Mouse (Mus musculus): ENCODE data around the gene Xaf1. TPM values are rescaled to one million over a fixed set of nuclear protein-coding genes. Genes with fewer than 3 reads are reported as not detected.

Gene Xaf1
- polyA plus RNA-seq, 1 experiment from 2014 or later = 8.0 TPM

GRCm38 (mm10) chr11:72287126-72287525 is 14.3 kb upstream of the Xaf1 start:
- ATAC-seq (ENCODE audit: insufficient number of reproducible peaks, insufficient read depth, low FRiP score, low read depth) = no peak
- 85% methylated on average over 2 of the region's 2 CpGs for WGBS
- Histone ChIP-seq H3K36me3 (ENCODE audit: control insufficient read depth, insufficient read depth, low read length) (no peaks in the 10 kb centered on the region), H3K4me1 (ENCODE audit: control insufficient read depth in 2 of 2, insufficient read depth in 2 of 2, low read length in 2 of 2) (peaks cover 3 to 7% of the 10 kb centered on the region in 2 experiments), H3K4me2 (ENCODE audit: low read length) (no peak overlapping the region), H3K27me3 (ENCODE audit: control insufficient read depth, insufficient read depth, low read length) (no peaks in the 10 kb centered on the region), H3K9me3 (ENCODE audit: control insufficient read depth, low read length) (no peaks in the 10 kb centered on the region), H3K27ac (replicated peaks in 1 of 2; ENCODE audit: control insufficient read depth in 1 of 2, insufficient read depth in 1 of 2, low read depth in 2 of 2, low read length in 2 of 2) (no peak overlapping the region), H3K4me3 (ENCODE audit: control insufficient read depth in 1 of 2, insufficient read depth in 1 of 2, low read depth in 1 of 2, low read length in 2 of 2) (no peak overlapping the region), H3K9ac (ENCODE audit: low read length) (no peak overlapping the region)

- no peak overlapping the region for H3K27ac ChIP-seq (replicated peaks in 1 of 2; ENCODE audit: control insufficient read depth in 1 of 2, insufficient read depth in 1 of 2, low read depth in 2 of 2, low read length in 2 of 2)
- no peaks in the 10 kb centered on the region for H3K36me3 ChIP-seq (ENCODE audit: control insufficient read depth, insufficient read depth, low read length)
- H3K9ac ChIP-seq (ENCODE audit: low read length) = no peak overlapping the region
- H3K9me3 ChIP-seq (ENCODE audit: control insufficient read depth, low read length) = no peaks in the 10 kb centered on the region
- no peak overlapping the region for H3K4me2 ChIP-seq (ENCODE audit: low read length)
- no peaks in the 10 kb centered on the region for H3K27me3 ChIP-seq (ENCODE audit: control insufficient read depth, insufficient read depth, low read length)
- peaks cover 3 to 7% of the 10 kb centered on the region in 2 experiments for H3K4me1 ChIP-seq (ENCODE audit: control insufficient read depth in 2 of 2, insufficient read depth in 2 of 2, low read length in 2 of 2)
- 75% methylated on average over 3 of the region's 3 CpGs for WGBS
- ATAC-seq (ENCODE audit: insufficient number of reproducible peaks, insufficient read depth, low FRiP score, low read depth) = no peak
- no peak overlapping the region for H3K4me3 ChIP-seq (ENCODE audit: control insufficient read depth in 1 of 2, insufficient read depth in 1 of 2, low read depth in 1 of 2, low read length in 2 of 2)
Observed at GRCm38 (mm10) chr11:72287543-72287942, 13.9 kb upstream of the Xaf1 start.

- Histone ChIP-seq H3K4me3 (ENCODE audit: control insufficient read depth in 1 of 2, insufficient read depth in 1 of 2, low read depth in 1 of 2, low read length in 2 of 2) (no peak overlapping the region), H3K9me3 (ENCODE audit: control insufficient read depth, low read length) (no peaks in the 10 kb centered on the region), H3K36me3 (ENCODE audit: control insufficient read depth, insufficient read depth, low read length) (no peaks in the 10 kb centered on the region), H3K4me2 (ENCODE audit: low read length) (no peak overlapping the region), H3K27me3 (ENCODE audit: control insufficient read depth, insufficient read depth, low read length) (no peaks in the 10 kb centered on the region), H3K27ac (replicated peaks in 1 of 2; ENCODE audit: control insufficient read depth in 1 of 2, insufficient read depth in 1 of 2, low read depth in 2 of 2, low read length in 2 of 2) (no peak overlapping the region), H3K9ac (ENCODE audit: low read length) (no peak overlapping the region), H3K4me1 (ENCODE audit: control insufficient read depth in 2 of 2, insufficient read depth in 2 of 2, low read length in 2 of 2) (no peaks in the 10 kb centered on the region)
- WGBS = 72% methylated on average over 2 of the region's 2 CpGs
- ATAC-seq (ENCODE audit: insufficient number of reproducible peaks, insufficient read depth, low FRiP score, low read depth) = no peak
Observed at GRCm38 (mm10) chr11:72293116-72293515, 8.3 kb upstream of the Xaf1 start.

GRCm38 (mm10) chr11:72302230-72302629 is 801 bp downstream of the Xaf1 start:
- no peaks in the 10 kb centered on the region for H3K27me3 ChIP-seq (ENCODE audit: control insufficient read depth, insufficient read depth, low read length)
- no peak overlapping the region for H3K9ac ChIP-seq (ENCODE audit: low read length)
- H3K4me2 ChIP-seq (ENCODE audit: low read length) = peak overlapping the region; percentile 62
- H3K4me3 ChIP-seq (ENCODE audit: control insufficient read depth in 1 of 2, insufficient read depth in 1 of 2, low read depth in 1 of 2, low read length in 2 of 2) = peak overlapping the region; percentile 20 to 31; a peak in 3 of 4 replicates
- WGBS = 69% methylated on average over 7 of the region's 7 CpGs
- no peaks in the 10 kb centered on the region for H3K9me3 ChIP-seq (ENCODE audit: control insufficient read depth, low read length)
- peak overlapping the region; percentile 61 to 67; a peak in 2 of 4 replicates for H3K27ac ChIP-seq (replicated peaks in 1 of 2; ENCODE audit: control insufficient read depth in 1 of 2, insufficient read depth in 1 of 2, low read depth in 2 of 2, low read length in 2 of 2)
- no peak for ATAC-seq (ENCODE audit: insufficient number of reproducible peaks, insufficient read depth, low FRiP score, low read depth)
- peaks cover 4 to 11% of the 10 kb centered on the region in 2 experiments; a peak in 2 of 4 replicates for H3K4me1 ChIP-seq (ENCODE audit: control insufficient read depth in 2 of 2, insufficient read depth in 2 of 2, low read length in 2 of 2)
- no peaks in the 10 kb centered on the region for H3K36me3 ChIP-seq (ENCODE audit: control insufficient read depth, insufficient read depth, low read length)

- Histone ChIP-seq H3K27ac (replicated peaks in 1 of 2; ENCODE audit: control insufficient read depth in 1 of 2, insufficient read depth in 1 of 2, low read depth in 2 of 2, low read length in 2 of 2) (no peak overlapping the region), H3K4me1 (ENCODE audit: control insufficient read depth in 2 of 2, insufficient read depth in 2 of 2, low read length in 2 of 2) (peaks cover 5 to 6% of the 10 kb centered on the region in 2 experiments; a peak in 3 of 4 replicates), H3K9ac (ENCODE audit: low read length) (no peak overlapping the region), H3K4me3 (ENCODE audit: control insufficient read depth in 1 of 2, insufficient read depth in 1 of 2, low read depth in 1 of 2, low read length in 2 of 2) (no peak overlapping the region), H3K4me2 (ENCODE audit: low read length) (no peak overlapping the region), H3K36me3 (ENCODE audit: control insufficient read depth, insufficient read depth, low read length) (no peaks in the 10 kb centered on the region), H3K27me3 (ENCODE audit: control insufficient read depth, insufficient read depth, low read length) (0 out of 2 replicates have a peak, but pooled peaks cover 2% of the 10 kb centered on the region), H3K9me3 (ENCODE audit: control insufficient read depth, low read length) (no peaks in the 10 kb centered on the region)
- ATAC-seq (ENCODE audit: insufficient number of reproducible peaks, insufficient read depth, low FRiP score, low read depth) = no peak
- WGBS = 77% methylated on average over 5 of the region's 5 CpGs
Observed at GRCm38 (mm10) chr11:72307461-72307860, 6.0 kb downstream of the Xaf1 start.

GRCm38 (mm10) chr11:72308982-72309381 is 7.6 kb downstream of the Xaf1 start:
- Histone ChIP-seq H3K9me3 (ENCODE audit: control insufficient read depth, low read length) (no peaks in the 10 kb centered on the region), H3K4me3 (ENCODE audit: control insufficient read depth in 1 of 2, insufficient read depth in 1 of 2, low read depth in 1 of 2, low read length in 2 of 2) (no peak overlapping the region), H3K4me1 (ENCODE audit: control insufficient read depth in 2 of 2, insufficient read depth in 2 of 2, low read length in 2 of 2) (peaks cover 5 to 6% of the 10 kb centered on the region in 2 experiments; a peak in 3 of 4 replicates), H3K27me3 (ENCODE audit: control insufficient read depth, insufficient read depth, low read length) (peaks cover 10% of the 10 kb centered on the region), H3K27ac (replicated peaks in 1 of 2; ENCODE audit: control insufficient read depth in 1 of 2, insufficient read depth in 1 of 2, low read depth in 2 of 2, low read length in 2 of 2) (no peak overlapping the region), H3K36me3 (ENCODE audit: control insufficient read depth, insufficient read depth, low read length) (no peaks in the 10 kb centered on the region), H3K9ac (ENCODE audit: low read length) (no peak overlapping the region), H3K4me2 (ENCODE audit: low read length) (no peak overlapping the region)
- ATAC-seq (ENCODE audit: insufficient number of reproducible peaks, insufficient read depth, low FRiP score, low read depth) = 0 out of 2 replicates have a peak, but pooled peaks have one; percentile 54
- 9% methylated on average over 2 of the region's 2 CpGs for WGBS

GRCm38 (mm10) chr11:72310491-72310890 is 9.1 kb downstream of the Xaf1 start:
- H3K4me3 ChIP-seq (ENCODE audit: control insufficient read depth in 1 of 2, insufficient read depth in 1 of 2, low read depth in 1 of 2, low read length in 2 of 2) = no peak overlapping the region
- H3K27ac ChIP-seq (replicated peaks in 1 of 2; ENCODE audit: control insufficient read depth in 1 of 2, insufficient read depth in 1 of 2, low read depth in 2 of 2, low read length in 2 of 2) = no peak overlapping the region
- peaks cover 25% of the 10 kb centered on the region for H3K27me3 ChIP-seq (ENCODE audit: control insufficient read depth, insufficient read depth, low read length)
- H3K4me2 ChIP-seq (ENCODE audit: low read length) = no peak overlapping the region
- H3K9me3 ChIP-seq (ENCODE audit: control insufficient read depth, low read length) = no peaks in the 10 kb centered on the region
- no peak overlapping the region for H3K9ac ChIP-seq (ENCODE audit: low read length)
- WGBS = 62% methylated on average over 4 of the region's 4 CpGs
- ATAC-seq (ENCODE audit: insufficient number of reproducible peaks, insufficient read depth, low FRiP score, low read depth) = no peak
- no peaks in the 10 kb centered on the region for H3K36me3 ChIP-seq (ENCODE audit: control insufficient read depth, insufficient read depth, low read length)
- H3K4me1 ChIP-seq (ENCODE audit: control insufficient read depth in 2 of 2, insufficient read depth in 2 of 2, low read length in 2 of 2) = peaks cover 6 to 8% of the 10 kb centered on the region in 2 experiments; a peak in 3 of 4 replicates

- Histone ChIP-seq H3K27me3 (ENCODE audit: control insufficient read depth, insufficient read depth, low read length) (peaks cover 32% of the 10 kb centered on the region), H3K36me3 (ENCODE audit: control insufficient read depth, insufficient read depth, low read length) (no peaks in the 10 kb centered on the region), H3K4me1 (ENCODE audit: control insufficient read depth in 2 of 2, insufficient read depth in 2 of 2, low read length in 2 of 2) (peaks cover 6 to 8% of the 10 kb centered on the region in 2 experiments; a peak in 3 of 4 replicates), H3K4me3 (ENCODE audit: control insufficient read depth in 1 of 2, insufficient read depth in 1 of 2, low read depth in 1 of 2, low read length in 2 of 2) (no peak overlapping the region), H3K27ac (replicated peaks in 1 of 2; ENCODE audit: control insufficient read depth in 1 of 2, insufficient read depth in 1 of 2, low read depth in 2 of 2, low read length in 2 of 2) (no peak overlapping the region), H3K9me3 (ENCODE audit: control insufficient read depth, low read length) (no peaks in the 10 kb centered on the region), H3K9ac (ENCODE audit: low read length) (no peak overlapping the region), H3K4me2 (ENCODE audit: low read length) (no peak overlapping the region)
- WGBS = 77% methylated on average over 10 of the region's 10 CpGs
- ATAC-seq (ENCODE audit: insufficient number of reproducible peaks, insufficient read depth, low FRiP score, low read depth) = no peak
Observed at GRCm38 (mm10) chr11:72311355-72312001, 10.0 kb downstream of the Xaf1 start.
